Mouse (Mus musculus): ENCODE results near the gene Ank2. TPM values are rescaled to one million over a fixed set of nuclear protein-coding genes. Genes with fewer than 3 reads are reported as not detected.
A peak's percentile ranks its signal among the peaks of the same experiment; 100 is the strongest.

Ank2 gene
- polyA plus RNA-seq, 1 experiment from 2014 or later, result 159 TPM

DNA sequence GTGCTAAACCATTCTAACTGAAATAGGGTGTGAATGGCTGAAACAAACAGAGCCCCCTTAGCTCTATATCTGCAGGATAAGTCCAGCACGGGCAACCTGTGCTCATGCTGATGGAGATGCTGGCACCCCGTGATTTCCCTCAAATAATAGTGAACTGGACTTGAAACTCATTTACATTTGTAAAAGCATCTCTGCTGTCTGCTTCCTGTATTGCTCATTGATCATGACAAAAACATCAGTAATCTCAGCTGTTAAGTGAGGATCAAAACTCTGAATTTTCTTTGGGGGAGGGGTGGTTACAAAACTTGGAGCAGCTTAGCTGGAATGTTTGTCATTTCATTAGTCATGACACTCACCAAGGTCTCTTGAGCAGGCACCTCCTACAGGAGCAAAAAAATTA, 533.4 kb downstream of the Ank2 start:
- no peak overlapping the region for H3K9ac ChIP-seq (replicated peaks)
- H3K36me3 ChIP-seq, result peaks cover 39% of the 10 kb centered on the region
- no peak overlapping the region for H3K27ac ChIP-seq (replicated peaks)
- 65% methylated on average over 2 of the region's 2 CpGs for WGBS
- H3K9me3 ChIP-seq, result no peaks in the 10 kb centered on the region
- no peaks in the 10 kb centered on the region for H3K27me3 ChIP-seq
- H3K4me3 ChIP-seq, result no peak overlapping the region
- H3K4me1 ChIP-seq, result no peaks in the 10 kb centered on the region
- no peak overlapping the region for H3K4me2 ChIP-seq (replicated peaks)
- no peak for ATAC-seq (replicated peaks)

DNA sequence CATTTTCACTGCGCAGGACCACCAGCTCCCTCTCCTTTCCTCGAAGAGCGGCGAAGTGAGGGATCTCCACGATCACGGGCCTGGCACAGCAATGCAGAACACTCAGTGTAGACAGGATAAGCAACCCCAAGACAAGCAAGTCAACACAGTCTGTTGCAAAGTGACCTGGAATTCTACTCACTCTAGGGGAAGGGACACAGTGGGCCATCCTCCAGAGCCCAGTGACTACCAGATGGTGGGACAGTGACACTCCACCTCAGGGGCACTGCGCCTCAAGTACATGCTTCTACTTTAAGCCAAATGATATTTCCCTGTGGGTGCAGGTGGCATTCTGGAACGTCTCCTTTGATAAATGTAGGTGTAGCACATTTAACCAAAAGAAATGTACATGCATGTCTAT, 536.8 kb downstream of the Ank2 start:
- Histone ChIP-seq H3K9ac (replicated peaks) (no peak overlapping the region), H3K27me3 (no peaks in the 10 kb centered on the region), H3K4me1 (no peaks in the 10 kb centered on the region), H3K27ac (replicated peaks) (no peak overlapping the region), H3K4me3 (no peak overlapping the region), H3K36me3 (peaks cover 62% of the 10 kb centered on the region), H3K9me3 (no peaks in the 10 kb centered on the region), H3K4me2 (replicated peaks) (no peak overlapping the region)
- ATAC-seq (replicated peaks), result no peak
- WGBS, result 92% methylated on average over 8 of the region's 8 CpGs

DNA sequence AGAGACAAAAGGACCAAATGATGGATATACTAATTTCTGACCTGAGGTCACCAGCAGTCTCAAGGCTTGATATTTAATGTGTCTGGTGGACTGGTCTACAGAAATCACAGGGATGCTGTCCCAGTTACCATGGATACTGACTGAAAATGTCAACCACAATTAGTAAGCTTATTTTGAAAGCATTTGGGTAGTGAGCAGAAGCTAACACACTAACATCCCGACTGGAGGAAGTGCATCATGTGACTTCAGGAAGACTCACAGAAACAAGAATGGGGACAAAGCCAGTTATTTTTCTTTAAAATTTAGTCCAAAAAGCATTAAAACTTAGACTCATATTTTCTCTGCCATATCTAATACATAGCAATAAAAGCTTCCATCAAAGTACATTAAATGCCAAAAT, 546.5 kb downstream of the Ank2 start:
- no peak overlapping the region for H3K4me3 ChIP-seq
- no peaks in the 10 kb centered on the region for H3K9me3 ChIP-seq
- H3K9ac ChIP-seq (replicated peaks), result no peak overlapping the region
- no peak overlapping the region for H3K27ac ChIP-seq (replicated peaks)
- 24% methylated on average over 1 of the region's 1 CpGs for WGBS
- peaks cover 64% of the 10 kb centered on the region for H3K36me3 ChIP-seq
- H3K4me2 ChIP-seq (replicated peaks), result no peak overlapping the region
- no peaks in the 10 kb centered on the region for H3K27me3 ChIP-seq
- no peak for ATAC-seq (replicated peaks)
- H3K4me1 ChIP-seq, result no peaks in the 10 kb centered on the region

DNA sequence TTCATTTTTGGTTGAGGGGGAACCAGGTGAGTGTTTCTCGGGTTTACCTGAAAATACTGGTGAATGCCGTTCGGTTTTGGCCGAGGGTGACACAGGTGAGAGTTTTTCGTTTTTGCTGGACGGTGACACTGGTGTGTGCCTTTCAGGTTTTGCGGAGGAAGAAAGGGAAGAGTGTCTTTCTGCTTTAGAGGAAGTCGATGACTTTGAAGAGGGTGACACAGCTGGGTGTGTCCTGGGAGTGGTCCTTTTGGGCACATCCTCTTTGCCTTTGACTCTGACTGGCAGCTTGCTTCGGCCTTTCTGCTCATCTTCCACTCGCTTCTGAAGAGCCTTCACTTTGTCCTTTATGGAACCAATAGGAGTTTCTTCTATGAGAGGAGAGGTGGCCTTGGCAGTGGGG, 552.6 kb downstream of the Ank2 start:
- peaks cover 89% of the 10 kb centered on the region for H3K36me3 ChIP-seq
- WGBS, result 98% methylated on average over 10 of the region's 10 CpGs
- no peaks in the 10 kb centered on the region for H3K9me3 ChIP-seq
- H3K4me1 ChIP-seq, result no peaks in the 10 kb centered on the region
- H3K27me3 ChIP-seq, result no peaks in the 10 kb centered on the region
- ATAC-seq (replicated peaks), result no peak
- H3K27ac ChIP-seq (replicated peaks), result no peak overlapping the region
- no peak overlapping the region for H3K4me2 ChIP-seq (replicated peaks)
- no peak overlapping the region for H3K9ac ChIP-seq (replicated peaks)
- no peak overlapping the region for H3K4me3 ChIP-seq

DNA sequence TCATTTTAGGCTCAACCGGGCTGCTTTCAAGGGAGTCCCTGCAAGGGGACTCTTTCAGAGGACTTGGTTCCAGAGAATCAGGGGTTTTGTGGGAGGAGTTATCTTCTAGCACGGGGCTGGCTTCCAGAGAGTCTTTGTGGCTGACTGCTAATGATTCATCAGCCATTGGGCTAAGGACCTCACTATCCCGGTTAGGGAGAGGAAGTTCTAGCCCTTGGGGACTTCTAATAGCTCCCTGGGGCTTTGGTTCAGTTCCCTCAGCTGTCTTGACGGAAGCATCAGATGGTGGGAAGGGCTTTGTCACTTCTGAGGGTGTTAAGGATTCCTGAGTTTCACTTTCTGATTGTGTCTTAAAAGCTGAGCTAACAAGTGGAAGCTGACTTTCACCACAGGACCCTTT, 554.3 kb downstream of the Ank2 start:
- Histone ChIP-seq H3K4me2 (replicated peaks) (no peak overlapping the region), H3K9ac (replicated peaks) (no peak overlapping the region), H3K4me1 (no peaks in the 10 kb centered on the region), H3K36me3 (peaks cover 90% of the 10 kb centered on the region), H3K4me3 (no peak overlapping the region), H3K27ac (replicated peaks) (no peak overlapping the region), H3K27me3 (no peaks in the 10 kb centered on the region), H3K9me3 (no peaks in the 10 kb centered on the region)
- no peak for ATAC-seq (replicated peaks)
- WGBS, result 73% methylated on average over 4 of the region's 4 CpGs

DNA sequence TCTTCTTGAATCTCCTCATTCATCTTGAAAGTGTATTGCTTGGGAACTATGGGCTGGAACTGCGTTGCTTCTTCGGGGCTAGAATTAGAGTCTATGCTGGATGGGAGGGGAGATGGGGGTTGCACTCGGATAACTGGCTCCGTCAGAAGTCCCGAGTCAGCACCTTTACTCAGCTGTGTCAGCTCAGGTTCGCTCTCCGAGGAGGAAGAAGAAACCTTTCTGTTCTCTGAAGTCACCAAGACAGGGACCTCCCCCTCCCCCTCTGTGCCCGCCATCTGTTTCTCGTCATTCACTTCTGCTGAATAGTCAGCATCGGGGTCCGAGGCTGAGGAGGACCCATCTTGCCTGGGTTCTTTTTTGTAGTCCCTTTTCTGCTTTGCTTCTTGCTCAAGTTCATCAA, 555.1 kb downstream of the Ank2 start:
- 89% methylated on average over 11 of the region's 11 CpGs for WGBS

DNA sequence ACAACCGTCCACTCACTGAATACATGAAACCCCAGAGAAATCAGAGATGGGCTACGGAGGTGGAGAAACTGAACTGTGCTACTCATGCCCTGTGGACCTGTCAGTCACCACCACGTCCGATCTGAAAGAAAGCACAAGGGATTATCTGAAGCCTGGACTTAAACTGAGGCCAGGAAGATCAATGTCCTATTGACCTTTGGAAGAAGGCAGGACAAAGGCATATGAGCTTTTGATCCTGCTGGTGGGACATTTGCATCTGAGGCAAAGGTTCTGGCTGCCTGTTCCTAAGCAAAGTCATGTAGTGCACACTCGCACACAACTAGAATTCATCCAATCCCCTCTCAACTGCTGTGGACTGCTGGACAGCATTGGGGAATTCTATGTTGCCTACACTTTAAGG, 558.7 kb downstream of the Ank2 start:
- Histone ChIP-seq H3K27ac (replicated peaks) (no peak overlapping the region), H3K4me3 (no peak overlapping the region), H3K4me1 (no peaks in the 10 kb centered on the region), H3K36me3 (peaks cover 80% of the 10 kb centered on the region), H3K9me3 (no peaks in the 10 kb centered on the region), H3K9ac (replicated peaks) (no peak overlapping the region), H3K4me2 (replicated peaks) (no peak overlapping the region), H3K27me3 (no peaks in the 10 kb centered on the region)
- no peak for ATAC-seq (replicated peaks)
- WGBS, result 48% methylated on average over 5 of the region's 5 CpGs

More for the DNA sequence above, 555.1 kb downstream of the Ank2 start:
- Histone ChIP-seq H3K27ac (replicated peaks) (no peak overlapping the region), H3K27me3 (no peaks in the 10 kb centered on the region), H3K4me1 (no peaks in the 10 kb centered on the region), H3K9me3 (no peaks in the 10 kb centered on the region), H3K4me2 (replicated peaks) (no peak overlapping the region), H3K36me3 (peaks cover 87% of the 10 kb centered on the region), H3K9ac (replicated peaks) (no peak overlapping the region), H3K4me3 (no peak overlapping the region)
- ATAC-seq (replicated peaks), result no peak

DNA sequence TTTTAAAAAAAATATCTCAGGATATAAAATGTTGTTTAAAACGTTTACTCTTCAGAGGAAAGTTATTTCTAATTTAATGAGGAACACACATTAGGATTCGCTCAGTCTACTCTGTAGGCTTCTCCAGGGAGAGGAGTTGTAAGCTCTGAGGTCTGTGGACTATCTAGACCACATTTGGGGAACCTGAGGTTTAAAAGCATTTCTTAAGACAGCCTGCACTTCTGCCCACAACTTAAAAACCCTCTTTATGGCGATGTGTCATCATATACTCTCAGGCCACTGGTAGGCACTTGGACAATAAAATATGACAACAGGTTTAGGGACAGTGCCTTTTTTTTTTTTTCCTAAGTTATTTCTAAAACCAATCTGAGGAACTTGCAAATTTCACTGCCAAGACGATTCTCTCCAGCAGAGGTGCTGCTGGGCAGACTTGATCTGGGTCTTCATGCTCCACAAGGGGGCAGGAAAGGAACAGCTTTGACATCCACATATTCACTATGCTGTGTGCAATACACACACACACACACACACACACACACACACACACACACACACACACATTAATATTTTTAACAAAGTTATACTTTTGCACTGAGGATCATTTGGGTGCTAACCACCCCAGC, 567.2 kb downstream of the Ank2 start:
- Histone ChIP-seq H3K27ac (replicated peaks) (no peak overlapping the region), H3K4me3 (no peak overlapping the region), H3K36me3 (peaks cover 74% of the 10 kb centered on the region), H3K27me3 (no peaks in the 10 kb centered on the region), H3K4me2 (replicated peaks) (no peak overlapping the region), H3K9me3 (no peaks in the 10 kb centered on the region), H3K9ac (replicated peaks) (no peak overlapping the region), H3K4me1 (no peaks in the 10 kb centered on the region)
- no peak; the same call in 1 of the 2 replicates for ATAC-seq (replicated peaks)
- WGBS, result 72% methylated on average over 4 of the region's 4 CpGs

DNA sequence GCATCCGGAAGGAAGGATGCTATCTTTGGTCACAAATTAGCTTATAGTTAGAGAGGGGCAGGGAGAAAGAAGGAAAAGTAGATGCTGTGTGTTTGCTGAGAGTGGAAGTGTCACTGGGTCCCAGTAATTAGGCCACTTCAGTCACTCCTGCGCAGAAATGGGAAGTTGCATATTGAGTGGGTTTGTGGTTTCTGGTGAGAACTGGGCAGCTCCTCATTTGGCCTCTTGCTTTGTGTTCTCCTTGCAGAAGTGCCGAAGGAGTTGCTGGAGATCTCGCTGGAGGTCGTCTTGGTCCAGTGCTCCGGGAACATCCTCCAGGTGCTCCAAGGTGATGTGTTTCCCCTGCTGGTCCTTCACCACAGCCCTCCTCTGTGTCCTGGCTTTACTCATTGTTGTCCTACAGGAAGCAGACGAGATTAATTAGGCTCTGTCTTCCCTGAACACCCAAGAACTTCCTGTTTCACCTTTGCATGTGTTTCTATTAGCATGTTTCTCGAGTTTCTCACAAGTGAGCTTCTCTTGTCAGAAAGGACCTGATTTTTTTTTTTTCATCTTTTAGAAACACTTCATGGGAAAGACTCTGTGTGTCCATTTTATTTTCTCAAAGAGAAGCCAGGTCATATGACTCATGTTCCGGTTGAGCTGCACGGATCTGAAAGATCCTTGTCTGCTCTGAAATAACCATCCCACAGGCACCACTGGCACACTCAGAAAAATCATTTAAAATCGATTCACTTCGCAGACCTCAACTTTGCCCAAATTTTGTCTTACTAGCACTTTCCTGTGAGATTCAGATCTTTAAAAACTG, 575.4 kb downstream of the Ank2 start:
- peaks cover 36% of the 10 kb centered on the region for H3K36me3 ChIP-seq

DNA sequence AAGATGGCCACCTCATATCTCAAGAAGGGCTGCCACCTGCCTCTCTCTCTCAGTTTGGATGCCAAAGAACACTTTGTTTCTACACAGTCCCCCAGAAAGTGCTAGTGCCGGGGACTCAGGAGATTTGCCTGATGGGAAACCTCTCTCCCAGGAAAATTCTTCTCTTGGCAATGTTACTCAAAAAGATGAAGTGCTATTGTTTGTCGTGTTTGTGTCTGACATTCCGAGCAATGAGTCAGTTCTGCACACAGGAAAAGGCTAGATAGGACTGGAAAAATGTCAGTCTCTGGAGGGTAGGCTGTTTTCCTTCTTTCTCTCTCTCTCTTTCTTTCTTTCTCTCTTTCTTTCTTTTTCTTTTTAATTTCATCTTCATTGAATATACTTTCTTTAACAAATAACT, 577.2 kb downstream of the Ank2 start:
- H3K4me1 ChIP-seq, result no peaks in the 10 kb centered on the region
- H3K27ac ChIP-seq (replicated peaks), result no peak overlapping the region
- ATAC-seq (replicated peaks), result no peak
- no peaks in the 10 kb centered on the region for H3K9me3 ChIP-seq
- no peak overlapping the region for H3K4me2 ChIP-seq (replicated peaks)
- H3K4me3 ChIP-seq, result no peak overlapping the region
- WGBS, result 78% methylated on average over 3 of the region's 3 CpGs
- H3K36me3 ChIP-seq, result peaks cover 30% of the 10 kb centered on the region
- no peak overlapping the region for H3K9ac ChIP-seq (replicated peaks)
- no peaks in the 10 kb centered on the region for H3K27me3 ChIP-seq

More for the DNA sequence above, 575.4 kb downstream of the Ank2 start:
- Histone ChIP-seq H3K27ac (replicated peaks) (no peak overlapping the region), H3K4me2 (replicated peaks) (no peak overlapping the region), H3K4me3 (no peak overlapping the region), H3K9me3 (no peaks in the 10 kb centered on the region), H3K9ac (replicated peaks) (no peak overlapping the region), H3K4me1 (no peaks in the 10 kb centered on the region), H3K27me3 (no peaks in the 10 kb centered on the region)
- ATAC-seq (replicated peaks), result no peak
- WGBS, result 88% methylated on average over 12 of the region's 12 CpGs

DNA sequence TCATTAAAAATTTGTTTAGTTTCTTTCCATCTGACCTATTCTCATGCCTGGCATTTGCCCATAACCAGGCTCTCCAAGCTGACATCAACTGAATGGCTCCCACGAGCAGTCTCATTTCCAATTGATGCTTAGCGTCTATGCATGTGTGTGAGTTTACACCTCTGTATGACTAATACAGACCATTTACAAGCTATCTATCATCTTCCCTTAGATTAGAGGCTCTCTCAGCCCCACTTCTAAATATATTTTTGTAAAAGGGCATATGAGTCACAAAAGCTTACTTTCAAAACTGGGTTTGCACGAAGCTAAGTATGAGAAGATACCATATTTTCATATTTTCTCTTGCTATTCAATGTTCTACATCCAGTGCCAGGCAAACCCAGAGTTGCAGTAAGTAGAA, 578.9 kb downstream of the Ank2 start:
- no peak overlapping the region for H3K4me3 ChIP-seq
- no peaks in the 10 kb centered on the region for H3K27me3 ChIP-seq
- no peak overlapping the region for H3K27ac ChIP-seq (replicated peaks)
- ATAC-seq (replicated peaks), result no peak
- H3K9me3 ChIP-seq, result no peaks in the 10 kb centered on the region
- H3K4me2 ChIP-seq (replicated peaks), result no peak overlapping the region
- no peaks in the 10 kb centered on the region for H3K4me1 ChIP-seq
- no peak overlapping the region for H3K9ac ChIP-seq (replicated peaks)
- H3K36me3 ChIP-seq, result peaks cover 17% of the 10 kb centered on the region
- WGBS, result 84% methylated on average over 3 of the region's 3 CpGs

DNA sequence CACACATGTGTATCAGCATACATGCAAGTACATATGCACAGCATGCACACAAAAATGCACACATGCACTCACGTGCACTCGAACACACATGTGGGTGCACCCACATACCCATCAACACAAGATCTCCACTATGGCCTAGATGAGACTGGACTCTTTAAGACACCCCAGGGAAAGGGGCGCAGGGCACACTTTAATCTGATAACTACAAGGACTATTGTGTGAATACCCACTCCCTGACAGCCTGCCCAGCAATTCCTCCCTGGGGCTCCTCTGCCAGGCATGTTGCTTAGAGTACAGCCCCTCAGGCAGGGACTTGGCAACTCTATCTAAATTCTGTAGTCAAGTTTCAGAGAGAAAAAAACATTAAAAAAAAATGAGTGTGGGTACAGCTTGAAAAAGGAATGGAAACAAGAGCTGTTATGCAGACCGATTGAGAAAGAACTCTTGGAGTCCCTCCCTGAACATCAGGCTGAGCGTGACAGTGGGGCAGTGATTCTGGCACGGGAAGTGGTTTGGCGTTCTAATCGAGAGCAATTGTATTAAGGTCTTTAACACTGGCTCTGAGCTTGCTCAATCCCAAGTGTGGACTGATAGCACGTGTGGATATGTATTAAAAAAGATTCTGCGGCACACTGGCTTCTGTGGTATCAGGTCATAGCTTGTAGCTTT, 580.2 kb downstream of the Ank2 start:
- H3K27ac ChIP-seq (replicated peaks), result no peak overlapping the region
- no peaks in the 10 kb centered on the region for H3K4me1 ChIP-seq
- H3K4me3 ChIP-seq, result no peak overlapping the region
- no peak overlapping the region for H3K9ac ChIP-seq (replicated peaks)
- 78% methylated on average over 10 of the region's 10 CpGs for WGBS
- H3K36me3 ChIP-seq, result peaks cover 17% of the 10 kb centered on the region
- H3K9me3 ChIP-seq, result no peaks in the 10 kb centered on the region
- no peaks in the 10 kb centered on the region for H3K27me3 ChIP-seq
- ATAC-seq (replicated peaks), result peak; percentile 53; the same call in 1 of the 2 replicates
- H3K4me2 ChIP-seq (replicated peaks), result no peak overlapping the region

Measured in forebrain, embryonic 15.5 days (tissue).